Comparison of ENCODE assay signal across 23 mouse cellular contexts in the genomic region with DNA sequence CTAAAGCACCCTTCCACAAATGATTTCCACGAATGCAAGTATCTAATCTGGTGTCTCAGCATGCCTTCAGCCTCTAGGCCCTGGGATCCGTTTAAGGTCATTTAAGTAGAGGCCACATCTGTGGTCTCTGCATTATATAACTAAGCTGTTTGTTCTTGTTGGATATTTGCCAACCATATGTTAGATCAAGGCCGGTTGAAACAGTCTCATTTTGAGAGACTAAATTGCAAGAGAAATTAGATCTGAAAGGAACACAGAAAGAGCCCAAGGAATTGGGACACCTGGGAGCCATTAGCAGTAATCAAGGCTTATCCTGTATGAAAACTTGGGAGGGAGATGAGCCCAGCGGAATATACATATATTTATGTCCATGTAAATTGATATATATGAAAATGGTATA.
DNase-seq lines count a peak whose midpoint lies in the region; ATAC-seq and TF ChIP-seq lines count a peak whose summit lies in the region.
"Had no signal": no experiment of that assay in that cellular context is flagged by ENCODE, and none has a peak within 500 bp of the region (broad histone marks: within the 10 kb centered on the region; RNA-seq: fewer than 3 reads in every experiment).

No protein-coding gene starts in this region.

- H3K9me3 ChIP-seq in lung, postnatal 0 days (ENCODE audit: low read length): no peaks in the 10 kb centered on the region
- H3K9me3 ChIP-seq in embryonic facial prominence, embryonic 12.5 days: no peaks in the 10 kb centered on the region
- H3K9me3 ChIP-seq in limb, embryonic 14.5 days (ENCODE audit: control insufficient read depth, low read length): peaks cover 8% of the 10 kb centered on the region; the same call in 1 of the 2 replicates
- H3K9me3 ChIP-seq: forebrain, embryonic 12.5 days; heart, embryonic 10.5 days; liver, embryonic 15.5 days; stomach, embryonic 15.5 days had no signal

- no peak for TF ChIP-seq EP300 in lung, postnatal 0 days (IDR thresholded peaks at IDR 0.05)

- H3K36me3 ChIP-seq in lung, postnatal 0 days (ENCODE audit: insufficient read depth, low read length): no peaks in the 10 kb centered on the region
- no peaks in the 10 kb centered on the region for H3K36me3 ChIP-seq in embryonic facial prominence, embryonic 12.5 days
- H3K36me3 ChIP-seq in limb, embryonic 14.5 days (ENCODE audit: control insufficient read depth, insufficient read depth, low read length): no peaks in the 10 kb centered on the region
- H3K36me3 ChIP-seq: forebrain, embryonic 12.5 days; heart, embryonic 10.5 days; liver, embryonic 15.5 days; midbrain, embryonic 12.5 days; neural tube, embryonic 12.5 days; stomach, embryonic 15.5 days had no signal

- H3K9ac ChIP-seq in lung, postnatal 0 days (replicated peaks; ENCODE audit: low read depth): no peak overlapping the region
- H3K9ac ChIP-seq in embryonic facial prominence, embryonic 12.5 days: no peak overlapping the region
- H3K9ac ChIP-seq in limb, embryonic 14.5 days (ENCODE audit: low read depth, low read length, severe bottlenecking): no peak overlapping the region
- H3K9ac ChIP-seq: forebrain, embryonic 12.5 days; liver, embryonic 15.5 days; midbrain, embryonic 12.5 days; neural tube, embryonic 12.5 days; stomach, embryonic 15.5 days had no signal

- no peak overlapping the region for H3K27ac ChIP-seq in lung, postnatal 0 days (ENCODE audit: low read length)
- no peak overlapping the region for H3K27ac ChIP-seq in embryonic facial prominence, embryonic 12.5 days
- H3K27ac ChIP-seq in limb, embryonic 14.5 days (replicated peaks; ENCODE audit: low read depth, low read length): no peak overlapping the region
- H3K27ac ChIP-seq: forebrain, embryonic 12.5 days; heart, embryonic 10.5 days; liver, embryonic 15.5 days; midbrain, embryonic 12.5 days; neural tube, embryonic 12.5 days; stomach, embryonic 15.5 days had no signal

- no peaks in the 10 kb centered on the region for H3K4me1 ChIP-seq in lung, postnatal 0 days (ENCODE audit: insufficient read depth, low read depth, low read length)
- H3K4me1 ChIP-seq in embryonic facial prominence, embryonic 12.5 days: peaks cover 3% of the 10 kb centered on the region
- peaks cover 15% of the 10 kb centered on the region for H3K4me1 ChIP-seq in limb, embryonic 14.5 days (ENCODE audit: control insufficient read depth, insufficient read depth, low read length)
- H3K4me1 ChIP-seq: forebrain, embryonic 12.5 days; heart, embryonic 10.5 days; liver, embryonic 15.5 days; midbrain, embryonic 12.5 days; neural tube, embryonic 12.5 days; stomach, embryonic 15.5 days had no signal

- H3K27me3 ChIP-seq in lung, postnatal 0 days (replicated peaks; ENCODE audit: insufficient read depth, low read length): no peaks in the 10 kb centered on the region
- no peaks in the 10 kb centered on the region for H3K27me3 ChIP-seq in embryonic facial prominence, embryonic 12.5 days
- H3K27me3 ChIP-seq in limb, embryonic 14.5 days (ENCODE audit: control insufficient read depth, insufficient read depth, low read length): no peaks in the 10 kb centered on the region
- H3K27me3 ChIP-seq: forebrain, embryonic 12.5 days; liver, embryonic 15.5 days; midbrain, embryonic 12.5 days; neural tube, embryonic 12.5 days; stomach, embryonic 15.5 days had no signal

- 44% methylated on average over 4 of the region's 4 CpGs for WGBS in lung, postnatal 0 days
- WGBS in embryonic facial prominence, embryonic 12.5 days: 23% methylated on average over 4 of the region's 4 CpGs
- WGBS in limb, embryonic 14.5 days: 13% methylated on average over 4 of the region's 4 CpGs

- intact Hi-C loops in heart, postnatal 14 days (cut with DNase I): no loop called here

- no peak overlapping the region for H3K4me3 ChIP-seq in lung, postnatal 0 days (ENCODE audit: low read depth, low read length)
- H3K4me3 ChIP-seq in embryonic facial prominence, embryonic 12.5 days: no peak overlapping the region
- H3K4me3 ChIP-seq in limb, embryonic 14.5 days (replicated peaks; ENCODE audit: low read length): no peak overlapping the region
- H3K4me3 ChIP-seq: forebrain, embryonic 12.5 days; heart, embryonic 10.5 days; liver, embryonic 15.5 days; midbrain, embryonic 12.5 days; neural tube, embryonic 12.5 days; stomach, embryonic 15.5 days had no signal

- TF ChIP-seq POLR2A in brain, embryonic 14.5 days (IDR thresholded peaks at IDR 0.05; ENCODE audit: borderline replicate concordance, extremely low read depth, insufficient read depth, insufficient read length, poor library complexity, severe bottlenecking): no peak
- TF ChIP-seq POLR2A in limb, embryonic 14.5 days (IDR thresholded peaks at IDR 0.05; ENCODE audit: borderline replicate concordance, extremely low read depth, insufficient read depth, insufficient read length): no peak

- no peak overlapping the region for H3K4me2 ChIP-seq in lung, postnatal 0 days (replicated peaks; ENCODE audit: low read depth, low read length)
- H3K4me2 ChIP-seq in embryonic facial prominence, embryonic 12.5 days (replicated peaks): no peak overlapping the region
- no peak overlapping the region for H3K4me2 ChIP-seq in limb, embryonic 14.5 days (replicated peaks; ENCODE audit: low read depth, low read length, severe bottlenecking)
- H3K4me2 ChIP-seq: forebrain, embryonic 12.5 days; liver, embryonic 15.5 days; midbrain, embryonic 12.5 days; neural tube, embryonic 12.5 days; stomach, embryonic 15.5 days had no signal

- DNase-seq in lung, postnatal 0 days (ENCODE audit: low spot score): peak; percentile 8
- DNase-seq in lung, postnatal 4 days: no peak
- DNase-seq in brain, embryonic 14.5 days (ENCODE audit: low read depth): peak; percentile 51
- peak; percentile 40 for DNase-seq in limb, embryonic 14.5 days (ENCODE audit: low spot score)
- DNase-seq in urinary bladder, postnatal 25 days (ENCODE audit: low spot score): no peak
- no peak for DNase-seq in heart, postnatal 14 days
- DNase-seq: adrenal gland, postnatal 10 days; cerebellum, adult 9-11 months; gastrocnemius, postnatal 10 days; kidney, adult 9 months; kidney, postnatal 14 days; liver; thymus, adult 18-20 months; thymus, postnatal 36 days had no signal

- no peak for TF ChIP-seq CTCF in lung, postnatal 0 days (IDR thresholded peaks at IDR 0.05)
- no peak for TF ChIP-seq CTCF in brain, embryonic 14.5 days (IDR thresholded peaks at IDR 0.05; ENCODE audit: borderline replicate concordance, extremely low read depth, insufficient read depth, insufficient read length)

- no peak for ATAC-seq in lung, postnatal 0 days
- ATAC-seq in embryonic facial prominence, embryonic 12.5 days (ENCODE audit: insufficient number of reproducible peaks, insufficient read depth, low FRiP score, low TSS enrichment): peak; percentile 75
- ATAC-seq in limb, embryonic 14.5 days (ENCODE audit: low FRiP score, low read depth): no peak
- ATAC-seq: hindbrain, embryonic 16.5 days; intestine, embryonic 16.5 days had no signal

Comparison
In these comparisons a context has a peak if more than half of its experiments do, and no peak if none do; other contexts are left out.
1. DNase-seq: peak in lung, postnatal 0 days (single experiment), brain, embryonic 14.5 days (single experiment) and limb, embryonic 14.5 days (single experiment); none in lung, postnatal 4 days (0 of 2), urinary bladder, postnatal 25 days (single experiment) and heart, postnatal 14 days (0 of 2).